Mouse (Mus musculus): Measurements from ENCODE around the gene Atf2.
A peak's percentile ranks its signal among the peaks of the same experiment; 100 is the strongest.
"Not testable (repeated sequence)": the region's sequence is repeated elsewhere in the genome, so short reads cannot be mapped to it uniquely, and the experiment has no call there.

The Atf2 gene

GRCm38 (mm10) chr2:73892464-73893296, at the start of gene Atf2:
TSS of gene Atf2 (minus strand) at chr2:73892639.
- DNase-seq (ENCODE audit: low spot score in 2 of 2): peak; percentile 97 to 98

- no peak for DNase-seq (ENCODE audit: low spot score in 2 of 2)
These were observed 48.8 kb upstream of the Atf2 start for GRCm38 (mm10) chr2:73941281-73941680.

- DNase-seq (ENCODE audit: low spot score in 2 of 2): no peak
These were observed 48.0 kb upstream of the Atf2 start for GRCm38 (mm10) chr2:73940471-73940870.

DNA sequence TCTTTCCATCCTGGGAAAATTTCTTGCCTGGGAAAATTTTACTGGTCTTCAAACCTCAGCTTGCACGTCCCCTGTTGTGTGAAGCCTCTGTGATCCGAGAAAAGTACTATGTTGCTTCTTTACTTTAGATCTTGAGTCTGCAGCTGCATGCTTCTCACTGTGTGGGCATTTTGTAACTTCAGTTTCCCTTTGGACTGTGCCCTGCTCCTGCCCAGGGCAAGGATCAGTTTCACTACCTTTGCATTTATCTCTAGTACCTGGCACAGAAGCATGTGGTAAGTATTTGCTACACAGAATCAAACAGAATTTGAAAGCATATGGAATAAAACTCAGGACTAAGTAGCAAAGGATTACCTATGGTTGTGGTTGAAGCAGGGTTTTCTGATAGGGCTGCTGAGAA, 46.5 kb upstream of the Atf2 start:
- no peak for DNase-seq (ENCODE audit: low spot score in 2 of 2)

GRCm38 (mm10) chr2:73932676-73933313, 40.4 kb upstream of the Atf2 start:
- no peak for DNase-seq (ENCODE audit: low spot score in 2 of 2)

- no peak for DNase-seq (ENCODE audit: low spot score in 2 of 2)
These were observed 35.3 kb upstream of the Atf2 start for GRCm38 (mm10) chr2:73927711-73928110.

- DNase-seq (ENCODE audit: low spot score in 2 of 2): no peak
These were observed 33.1 kb upstream of the Atf2 start for GRCm38 (mm10) chr2:73925539-73925938.

GRCm38 (mm10) chr2:73925089-73925488, 32.6 kb upstream of the Atf2 start:
- no peak for DNase-seq (ENCODE audit: low spot score in 2 of 2)

GRCm38 (mm10) chr2:73919642-73920041, 27.2 kb upstream of the Atf2 start:
- DNase-seq (ENCODE audit: low spot score in 2 of 2): no peak

DNA sequence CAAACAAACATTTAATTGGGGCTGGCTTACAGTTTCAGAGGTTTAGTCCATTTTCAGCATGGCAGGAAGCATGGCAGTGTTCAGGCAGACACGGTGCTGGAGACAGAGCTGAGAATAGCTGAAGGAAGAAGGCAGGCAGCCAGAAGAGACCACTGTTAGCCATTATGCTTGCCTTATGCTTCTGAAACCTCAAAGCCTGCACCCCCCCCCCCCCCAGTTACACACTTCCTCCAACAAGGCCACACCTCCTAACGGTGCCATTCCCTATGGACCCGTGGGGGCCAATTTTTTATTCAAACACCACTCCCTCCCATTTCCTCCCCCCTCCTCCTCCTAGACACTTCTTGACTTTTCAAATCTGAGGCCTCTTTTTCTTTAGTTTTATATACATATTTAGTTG, 19.8 kb upstream of the Atf2 start:
- DNase-seq (ENCODE audit: low spot score in 2 of 2): no peak

DNA sequence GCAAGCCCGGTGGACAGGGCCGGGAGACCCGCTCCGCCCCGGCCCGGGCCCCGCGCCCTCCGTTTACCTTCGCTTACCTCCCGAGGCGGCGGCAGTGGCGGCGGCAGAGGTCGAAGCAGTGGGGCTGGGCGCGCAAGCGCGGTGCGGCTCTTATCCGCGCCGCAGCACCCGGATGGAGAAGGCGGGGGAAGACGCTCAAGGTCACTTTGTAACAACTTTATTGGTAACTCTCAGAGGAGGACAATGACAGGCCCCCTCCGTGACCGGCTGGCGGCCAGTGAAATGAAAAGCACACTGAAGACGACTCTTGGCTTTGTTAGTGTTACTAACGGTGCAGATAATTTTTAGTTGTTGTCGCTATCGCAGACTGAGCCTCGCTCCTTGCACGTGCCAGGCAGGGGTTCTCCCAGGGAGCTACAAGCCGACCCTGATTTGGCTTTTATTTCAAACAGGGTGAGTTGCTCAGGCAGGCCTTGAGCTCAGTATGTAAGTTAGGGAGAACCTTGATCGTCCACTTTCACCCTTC, 18.8 kb upstream of the Atf2 start, which contains the start of gene Atp5g3:
TSS of gene Atp5g3 (minus strand) at position 152 of the 526 bp plus-strand sequence.
- DNase-seq (ENCODE audit: low spot score in 2 of 2): peak; percentile 80 to 89

- peak; percentile 21 to 28 for DNase-seq (ENCODE audit: low spot score in 2 of 2)
These were observed 18.2 kb upstream of the Atf2 start for GRCm38 (mm10) chr2:73910571-73911174.

- no peak for DNase-seq (ENCODE audit: low spot score in 2 of 2)
These were observed 16.7 kb upstream of the Atf2 start for GRCm38 (mm10) chr2:73909116-73909515.

DNA sequence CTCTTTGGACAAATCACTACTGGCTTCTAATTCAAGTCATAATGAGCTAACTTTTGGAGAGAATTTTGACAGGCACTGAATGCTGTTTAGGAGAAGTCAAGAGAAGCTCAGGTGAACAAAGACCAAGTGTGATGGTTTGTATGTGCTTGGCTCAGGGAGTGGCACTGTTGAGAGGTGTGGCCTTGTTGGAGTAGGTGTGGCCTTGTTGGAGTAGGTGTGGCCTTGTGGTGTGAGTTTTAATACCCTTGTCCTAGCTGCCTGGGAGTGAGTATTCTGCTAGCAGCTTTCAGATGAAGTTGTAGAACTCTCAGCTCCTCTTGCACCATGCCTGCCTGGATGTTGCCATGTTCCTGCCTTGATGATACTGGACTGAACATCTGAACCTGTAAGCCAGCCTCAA, 12.2 kb upstream of the Atf2 start:
- DNase-seq (ENCODE audit: low spot score in 2 of 2): not testable (repeated sequence)

- DNase-seq (ENCODE audit: low spot score in 2 of 2): no peak
These were observed 11.1 kb upstream of the Atf2 start for GRCm38 (mm10) chr2:73903536-73903935.

GRCm38 (mm10) chr2:73902328-73902727, 9.9 kb upstream of the Atf2 start:
- not testable (repeated sequence) for DNase-seq (ENCODE audit: low spot score in 2 of 2)

GRCm38 (mm10) chr2:73901169-73901568, 8.7 kb upstream of the Atf2 start:
- no peak for DNase-seq (ENCODE audit: low spot score in 2 of 2)

- DNase-seq (ENCODE audit: low spot score in 2 of 2): no peak
These were observed 7.9 kb upstream of the Atf2 start for GRCm38 (mm10) chr2:73900364-73900763.

DNA sequence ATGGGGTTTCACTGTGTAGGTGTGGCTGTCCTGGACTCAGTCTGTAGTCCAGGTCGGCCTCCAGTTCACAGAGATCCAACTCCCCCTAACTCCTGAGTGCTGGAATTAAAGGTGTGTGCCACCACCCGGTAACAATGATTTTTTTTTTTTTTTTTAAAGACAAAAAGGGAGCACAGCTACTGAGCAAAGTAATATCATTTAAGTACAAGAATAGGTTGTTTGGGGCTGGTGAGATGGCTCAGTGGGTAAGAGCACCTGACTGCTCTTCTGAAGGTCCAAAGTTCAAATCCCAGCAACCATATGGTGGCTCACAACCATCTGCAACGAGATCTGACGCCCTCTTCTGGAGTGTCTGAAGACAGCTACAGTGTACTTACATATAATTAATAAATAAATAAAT, 4.5 kb upstream of the Atf2 start:
- not testable (repeated sequence) for DNase-seq (ENCODE audit: low spot score in 2 of 2)

DNA sequence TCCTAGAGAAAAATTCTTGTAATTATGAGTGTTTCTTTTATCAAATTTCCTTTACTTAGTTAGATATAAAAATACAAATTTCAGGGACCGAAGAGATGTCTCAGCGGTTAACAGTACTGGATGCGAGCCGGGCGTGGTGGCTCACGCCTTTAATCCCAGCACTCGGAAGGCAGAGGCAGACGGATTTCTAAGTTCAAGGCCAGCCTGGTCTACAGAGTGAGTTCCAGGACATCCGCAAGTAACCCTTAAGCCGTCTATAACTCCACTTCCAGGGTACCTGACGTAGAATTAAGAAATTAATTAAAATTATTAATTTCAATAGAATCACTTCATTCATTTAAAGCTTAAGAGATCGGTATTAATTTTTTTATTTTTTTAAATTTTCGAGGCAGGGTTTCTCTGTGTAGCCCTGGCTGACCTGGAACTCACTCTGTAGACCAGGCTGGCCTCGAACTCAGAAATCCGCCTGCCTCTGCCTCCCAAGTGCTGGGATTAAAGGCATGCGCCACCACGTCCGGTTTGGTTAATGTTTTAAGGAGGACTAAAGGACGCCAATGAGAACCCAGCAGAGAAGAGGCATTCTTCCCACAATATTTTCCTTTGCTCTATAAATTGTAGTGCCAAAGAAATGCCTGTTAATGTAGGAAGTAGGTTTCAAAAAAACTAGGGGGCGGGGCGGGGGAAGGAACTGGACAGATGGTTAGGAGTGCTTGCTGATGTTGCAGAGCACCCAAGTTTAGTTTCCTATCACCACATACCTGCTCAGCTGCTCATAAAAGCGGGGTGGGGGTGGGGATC, 1.2 kb upstream of the Atf2 start:
- no peak for DNase-seq (ENCODE audit: low spot score in 2 of 2)

DNA sequence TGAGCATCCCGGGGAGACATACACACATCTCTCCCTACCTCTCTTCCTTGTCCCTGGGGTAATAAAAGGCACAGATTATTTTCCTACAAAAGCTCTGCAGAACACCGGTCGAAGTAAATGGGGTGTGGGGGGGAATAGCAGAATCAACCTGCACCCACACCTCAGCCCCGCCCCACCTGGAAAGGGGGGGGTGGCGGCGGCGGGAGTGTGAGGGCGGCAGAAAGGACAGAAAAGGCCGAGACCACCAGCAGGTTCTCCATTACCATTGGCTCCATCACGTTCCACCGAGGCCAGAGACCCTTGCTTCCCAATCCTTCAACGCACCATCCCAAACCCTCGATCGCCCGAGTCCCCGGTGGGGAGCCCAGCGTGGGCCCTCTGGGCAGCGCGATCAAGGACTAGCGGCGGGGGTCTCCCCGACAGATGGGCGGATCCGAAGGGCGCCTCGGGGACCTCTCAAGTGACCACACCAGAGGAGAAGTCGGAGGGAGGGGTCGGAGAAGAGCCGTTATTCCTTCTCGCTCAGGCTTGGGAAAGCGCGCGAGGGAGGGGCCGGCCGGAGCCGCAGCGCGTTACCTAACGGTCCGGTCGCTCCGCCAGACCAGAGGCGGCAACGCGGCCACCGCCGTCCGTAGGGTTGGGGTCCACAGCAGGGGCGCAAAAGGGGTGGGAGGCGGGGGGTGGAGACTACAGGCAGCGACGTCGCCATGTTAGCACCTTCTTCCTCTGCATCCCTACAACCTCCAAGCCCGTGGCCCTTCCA, 557 bp downstream of the Atf2 start:
- peak; percentile 8 to 21 for DNase-seq (ENCODE audit: low spot score in 2 of 2)
